In the genomic region with DNA sequence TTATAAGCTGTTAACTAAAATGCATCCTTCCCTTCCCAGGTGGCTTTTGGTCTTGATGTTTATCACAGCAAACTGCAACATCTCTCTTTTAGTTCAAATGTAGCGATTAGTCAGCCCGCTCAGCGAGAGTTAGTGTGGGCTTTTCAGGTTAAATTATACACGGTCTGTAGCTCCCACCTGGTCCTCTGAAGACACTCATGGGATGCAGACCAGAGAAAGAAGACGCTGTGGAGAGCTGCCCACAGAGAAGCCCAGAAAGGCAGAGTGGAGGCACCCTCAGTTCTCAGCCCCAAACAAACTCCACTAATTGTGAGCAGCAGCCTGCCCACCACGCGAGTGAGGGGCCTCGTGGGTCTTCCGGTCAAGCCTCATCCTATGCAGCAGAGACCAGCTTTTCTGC, we compare ENCODE assay signal across 15 mouse cellular contexts.
"Had no signal": no experiment of that assay in that cellular context is flagged by ENCODE, and none has a peak within 500 bp of the region (broad histone marks: within the 10 kb centered on the region; RNA-seq: fewer than 3 reads in every experiment).

No protein-coding gene starts in this region.

- H3K9ac ChIP-seq: limb, embryonic 13.5 days; liver, embryonic 15.5 days; midbrain, embryonic 15.5 days; neural tube, embryonic 12.5 days had no signal

- H3K27ac ChIP-seq: kidney, postnatal 0 days; layer of hippocampus, adult 2 months; limb, embryonic 13.5 days; liver, embryonic 15.5 days; midbrain, embryonic 15.5 days; neural tube, embryonic 12.5 days had no signal

- H3K9me3 ChIP-seq: limb, embryonic 13.5 days; liver, embryonic 15.5 days; midbrain, embryonic 15.5 days; neural tube, embryonic 12.5 days had no signal

- H3K4me1 ChIP-seq: limb, embryonic 13.5 days; liver, embryonic 15.5 days; midbrain, embryonic 15.5 days; neural tube, embryonic 12.5 days had no signal

- ATAC-seq: lung, postnatal 0 days; midbrain, embryonic 15.5 days had no signal

- DNase-seq: kidney, adult 9 months; kidney, postnatal 4 days; left cerebral cortex, postnatal 4 days; lung, adult 2 months; lung, postnatal 36 days; right cerebral cortex, postnatal 14 days; thymus, adult 18-20 months; thymus, postnatal 14 days had no signal

- H3K4me3 ChIP-seq: layer of hippocampus, adult 2 months; limb, embryonic 13.5 days; liver, embryonic 15.5 days; midbrain, embryonic 15.5 days; neural tube, embryonic 12.5 days had no signal

- H3K27me3 ChIP-seq: liver, embryonic 15.5 days; midbrain, embryonic 15.5 days; neural tube, embryonic 12.5 days had no signal

- H3K36me3 ChIP-seq: limb, embryonic 13.5 days; liver, embryonic 15.5 days; midbrain, embryonic 15.5 days; neural tube, embryonic 12.5 days had no signal

- H3K4me2 ChIP-seq: limb, embryonic 13.5 days; liver, embryonic 15.5 days; midbrain, embryonic 15.5 days; neural tube, embryonic 12.5 days had no signal
